Mouse (Mus musculus): ENCODE measurements around the gene Chd9. TPM values are rescaled to one million over a fixed set of nuclear protein-coding genes. Genes with fewer than 3 reads are reported as not detected.

Chd9 gene
- polyA plus RNA-seq, 1 experiment from 2014 or later = 117 TPM

GRCm38 (mm10) chr8:90868334-90868733 lies 40.2 kb downstream of the Chd9 start:
- DNase-seq (ENCODE audit: low spot score) (no peak), ATAC-seq (replicated peaks; ENCODE audit: low FRiP score, low read depth) (no peak)
- 67% methylated on average over 4 of the region's 4 CpGs for WGBS
- H3K9ac ChIP-seq (ENCODE audit: low read depth, low read length) = no peak overlapping the region
- H3K4me1 ChIP-seq (replicated peaks; ENCODE audit: insufficient read depth, low read length) = peaks cover 17% of the 10 kb centered on the region; the same call in 1 of the 2 replicates
- no peaks in the 10 kb centered on the region for H3K9me3 ChIP-seq (replicated peaks; ENCODE audit: low read length)
- no peak for TF ChIP-seq CTCF (IDR thresholded peaks at IDR 0.05; ENCODE audit: low read depth)
- no peaks in the 10 kb centered on the region for H3K36me3 ChIP-seq (ENCODE audit: insufficient read depth, low read length)
- no peak overlapping the region for H3K4me2 ChIP-seq (ENCODE audit: low read length)
- no peak overlapping the region for H3K4me3 ChIP-seq (replicated peaks; ENCODE audit: low read depth, low read length)
- no peaks in the 10 kb centered on the region for H3K27me3 ChIP-seq (ENCODE audit: insufficient read depth, low read length)
- H3K27ac ChIP-seq = peak overlapping the region; percentile 75; the same call in 1 of the 2 replicates

- no peak for TF ChIP-seq CTCF (IDR thresholded peaks at IDR 0.05; ENCODE audit: low read depth)
Measured at GRCm38 (mm10) chr8:90869071-90869919, 41.1 kb downstream of the Chd9 start.

GRCm38 (mm10) chr8:90869920-90870777 lies 42.0 kb downstream of the Chd9 start:
- H3K4me1 ChIP-seq (replicated peaks; ENCODE audit: insufficient read depth, low read length) = peaks cover 17% of the 10 kb centered on the region; the same call in 1 of the 2 replicates
- DNase-seq (ENCODE audit: low spot score) (peak; percentile 29), ATAC-seq (replicated peaks; ENCODE audit: low FRiP score, low read depth) (peak; percentile 6; the same call in 1 of the 2 replicates)
- no peak overlapping the region for H3K4me3 ChIP-seq (replicated peaks; ENCODE audit: low read depth, low read length)
- no peaks in the 10 kb centered on the region for H3K36me3 ChIP-seq (ENCODE audit: insufficient read depth, low read length)
- H3K4me2 ChIP-seq (ENCODE audit: low read length) = peak overlapping the region; percentile 32
- whole genome bisulfite sequencing = 16% methylated on average over 22 of the region's 22 CpGs
- H3K9ac ChIP-seq (ENCODE audit: low read depth, low read length) = no peak overlapping the region
- no peaks in the 10 kb centered on the region for H3K27me3 ChIP-seq (ENCODE audit: insufficient read depth, low read length)
- TF ChIP-seq CTCF (IDR thresholded peaks at IDR 0.05; ENCODE audit: low read depth) = no peak
- H3K9me3 ChIP-seq (replicated peaks; ENCODE audit: low read length) = no peaks in the 10 kb centered on the region
- H3K27ac ChIP-seq = peak overlapping the region; percentile 75

More at GRCm38 (mm10) chr8:90869071-90869919, 41.1 kb downstream of the Chd9 start:
- no peaks in the 10 kb centered on the region for H3K36me3 ChIP-seq (ENCODE audit: insufficient read depth, low read length)
- H3K4me1 ChIP-seq (replicated peaks; ENCODE audit: insufficient read depth, low read length) = peaks cover 17% of the 10 kb centered on the region; the same call in 1 of the 2 replicates
- ATAC-seq (replicated peaks; ENCODE audit: low FRiP score, low read depth) = peak; percentile 73
- H3K4me2 ChIP-seq (ENCODE audit: low read length) = peak overlapping the region; percentile 32
- peak overlapping the region; percentile 75 for H3K27ac ChIP-seq
- WGBS = 34% methylated on average over 18 of the region's 18 CpGs
- no peak overlapping the region for H3K9ac ChIP-seq (ENCODE audit: low read depth, low read length)
- H3K27me3 ChIP-seq (ENCODE audit: insufficient read depth, low read length) = no peaks in the 10 kb centered on the region
- DNase-seq (ENCODE audit: low spot score) = peak; percentile 87
- no peak overlapping the region for H3K4me3 ChIP-seq (replicated peaks; ENCODE audit: low read depth, low read length)
- no peaks in the 10 kb centered on the region for H3K9me3 ChIP-seq (replicated peaks; ENCODE audit: low read length)

GRCm38 (mm10) chr8:90871375-90872080 lies 43.4 kb downstream of the Chd9 start:
- no peak for ATAC-seq (replicated peaks; ENCODE audit: low FRiP score, low read depth)
- no peak for DNase-seq (ENCODE audit: low spot score)

GRCm38 (mm10) chr8:90873051-90873450 lies 44.9 kb downstream of the Chd9 start:
- H3K4me2 ChIP-seq (ENCODE audit: low read length) = no peak overlapping the region
- H3K9ac ChIP-seq (ENCODE audit: low read depth, low read length) = no peak overlapping the region
- no peaks in the 10 kb centered on the region for H3K27me3 ChIP-seq (ENCODE audit: insufficient read depth, low read length)
- H3K9me3 ChIP-seq (replicated peaks; ENCODE audit: low read length) = no peaks in the 10 kb centered on the region
- peaks cover 25% of the 10 kb centered on the region for H3K4me1 ChIP-seq (replicated peaks; ENCODE audit: insufficient read depth, low read length)
- 68% methylated on average over 4 of the region's 4 CpGs for WGBS
- no peak overlapping the region for H3K27ac ChIP-seq
- H3K36me3 ChIP-seq (ENCODE audit: insufficient read depth, low read length) = no peaks in the 10 kb centered on the region
- TF ChIP-seq CTCF (IDR thresholded peaks at IDR 0.05; ENCODE audit: low read depth) = 0 out of 2 replicates have a peak, but pooled peaks have one; percentile 4
- no peak for ATAC-seq (replicated peaks; ENCODE audit: low FRiP score, low read depth)
- no peak for DNase-seq (ENCODE audit: low spot score)
- no peak overlapping the region for H3K4me3 ChIP-seq (replicated peaks; ENCODE audit: low read depth, low read length)

More at GRCm38 (mm10) chr8:90871375-90872080, 43.4 kb downstream of the Chd9 start:
- H3K4me2 ChIP-seq (ENCODE audit: low read length) = no peak overlapping the region
- H3K4me1 ChIP-seq (replicated peaks; ENCODE audit: insufficient read depth, low read length) = peaks cover 17% of the 10 kb centered on the region
- no peaks in the 10 kb centered on the region for H3K36me3 ChIP-seq (ENCODE audit: insufficient read depth, low read length)
- no peak for TF ChIP-seq CTCF (IDR thresholded peaks at IDR 0.05; ENCODE audit: low read depth)
- H3K4me3 ChIP-seq (replicated peaks; ENCODE audit: low read depth, low read length) = no peak overlapping the region
- no peaks in the 10 kb centered on the region for H3K9me3 ChIP-seq (replicated peaks; ENCODE audit: low read length)
- no peaks in the 10 kb centered on the region for H3K27me3 ChIP-seq (ENCODE audit: insufficient read depth, low read length)
- 58% methylated on average over 6 of the region's 6 CpGs for WGBS
- no peak overlapping the region for H3K9ac ChIP-seq (ENCODE audit: low read depth, low read length)
- H3K27ac ChIP-seq = no peak overlapping the region

Data from kidney, postnatal 0 days (tissue).